Mouse (Mus musculus) small intestine, adult 2 months (tissue): ENCODE measurements around the gene Cit.

Experiments
- CTCF ChIP-seq: fragments of 200-500 bp; IDR thresholded peaks from 2 replicates; pipeline ENCODE4 v1.5.1; 2012; ENCODE audit warnings: low read depth, mild to moderate bottlenecking, control low read depth, inconsistent platforms, low read length, moderate library complexity, mixed read lengths; ENCODE audit not compliant: insufficient replicate concordance, insufficient read length; ENCODE audit errors: extremely low read depth
- POLR2A ChIP-seq: fragments of 200-500 bp; IDR thresholded peaks from 2 replicates; pipeline ENCODE4 v1.6.1; 2012; ENCODE audit warnings: low read depth, mild to moderate bottlenecking, control low read depth, inconsistent platforms, low read length, moderate library complexity

DNA sequence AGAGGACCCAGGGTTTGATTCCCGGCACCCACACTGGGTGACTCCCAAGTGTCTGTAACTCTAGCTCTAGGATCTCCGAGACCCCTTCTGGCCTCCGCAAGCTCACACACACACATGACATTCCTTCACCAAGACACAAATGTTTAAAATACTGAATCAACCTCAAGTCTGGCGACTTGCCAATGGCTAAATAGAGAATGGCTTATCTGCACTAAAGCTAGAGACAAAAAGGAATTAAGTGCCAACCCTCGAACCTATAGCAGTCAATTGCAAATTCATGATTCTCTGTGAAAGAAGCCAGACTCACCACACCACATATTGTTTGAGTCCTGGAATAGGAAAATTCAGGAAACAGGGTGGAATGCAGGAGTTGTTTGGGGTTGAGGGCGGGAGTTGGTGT, 28.1 kb upstream of the Cit start:
- TF ChIP-seq CTCF (no peak), POLR2A (no peak)
